Mouse (Mus musculus) stomach, postnatal 0 days (tissue): ENCODE results near the gene Rce1.

Source experiments
- CTCF ChIP-seq: IDR thresholded peaks from 2 replicates; pipeline ENCODE4 v1.5.1; 2016; ENCODE audit warnings: antibody characterized with exemption, low read depth, mild to moderate bottlenecking, moderate library complexity
- EP300 ChIP-seq: optimal IDR thresholded peaks from 2 replicates; pipeline ENCODE3; 2016; ENCODE audit warnings: antibody characterized with exemption

DNA sequence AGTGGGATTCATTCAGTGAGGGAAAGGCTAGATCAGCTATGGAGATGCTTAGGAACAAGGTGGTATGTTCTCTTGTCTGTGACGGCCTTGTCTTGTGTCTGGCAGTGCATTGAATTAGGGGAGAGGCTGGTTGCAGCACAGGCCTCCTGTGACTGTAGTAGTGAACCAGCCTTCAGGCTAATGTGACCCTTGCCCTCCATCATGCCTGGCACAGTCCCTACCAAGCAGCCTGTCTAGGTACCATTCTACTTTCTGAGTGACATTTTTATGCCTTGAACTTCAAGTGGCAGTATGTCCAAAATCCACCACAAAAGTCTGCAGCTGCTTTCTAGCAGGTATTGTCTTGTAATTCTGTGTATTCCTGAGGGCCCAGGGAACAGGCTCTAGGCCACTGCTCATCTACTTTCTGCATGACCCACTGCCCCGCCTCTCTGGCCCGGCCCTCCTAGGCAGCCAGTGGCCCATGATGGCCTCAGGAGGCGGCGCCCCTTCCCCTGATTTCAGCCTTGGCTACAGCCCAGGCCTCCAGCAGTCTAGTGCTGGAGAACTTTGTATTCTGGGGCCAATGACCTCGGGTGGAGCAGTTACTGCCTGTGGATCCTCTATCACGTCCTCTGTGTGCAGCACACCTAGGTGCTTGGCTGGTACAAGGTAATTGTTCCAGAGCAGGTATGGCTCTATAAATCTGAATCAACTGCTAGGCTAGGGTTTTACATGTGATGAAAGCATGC, 31.5 kb downstream of the Rce1 start:
- TF ChIP-seq CTCF (no peak), EP300 (no peak)
